Mouse (Mus musculus) myocyte (in vitro differentiated cells): ENCODE data around the gene Whrn. TPM values are rescaled to one million over a fixed set of nuclear protein-coding genes. Genes with fewer than 3 reads are reported as not detected.
A peak's percentile ranks its signal among the peaks of the same experiment; 100 is the strongest.

Source experiments
- H3K27me3 ChIP-seq: one replicate; pipeline ENCODE4 v1.6.1; 2011; ENCODE audit not compliant: control insufficient read depth, insufficient read depth, insufficient read length
- H3K36me3 ChIP-seq: one replicate; pipeline ENCODE4 v1.6.1; 2011; ENCODE audit not compliant: control insufficient read depth, insufficient read depth
- H3K4me2 ChIP-seq: one replicate; pipeline ENCODE4 v1.6.1; 2011; ENCODE audit warnings: low read depth, control low read depth
- H3K4me3 ChIP-seq: one replicate; pipeline ENCODE4 v1.5.1; 2011; ENCODE audit warnings: mild to moderate bottlenecking, control low read depth, moderate library complexity
- H3K79me2 ChIP-seq: one replicate; pipeline ENCODE4 v1.6.1; 2011; ENCODE audit not compliant: control insufficient read depth, insufficient read depth
- H3ac ChIP-seq: one replicate; pipeline ENCODE4 v1.6.1; 2011; ENCODE audit not compliant: control insufficient read depth, insufficient read length
- CEBPB ChIP-seq: IDR thresholded peaks from 2 replicates; pipeline ENCODE4 v1.6.1; 2011; ENCODE audit warnings: mild to moderate bottlenecking, moderate library complexity; ENCODE audit not compliant: poor library complexity, insufficient read depth, severe bottlenecking
- E2F4 ChIP-seq: IDR thresholded peaks from one replicate; pipeline ENCODE4 v1.6.1; 2011; ENCODE audit warnings: mild to moderate bottlenecking, control low read depth, moderate library complexity; ENCODE audit not compliant: insufficient read depth
- MAX ChIP-seq: IDR thresholded peaks from one replicate; pipeline ENCODE4 v1.6.1; 2011; ENCODE audit warnings: low read depth, mild to moderate bottlenecking, control low read depth
- MYOD1 ChIP-seq, 3 experiments: IDR thresholded peaks; one replicate each; pipeline ENCODE4 v1.6.1; 2011; ENCODE audit warnings: control low read depth in 2 of 3, low read depth in 2 of 3, mild to moderate bottlenecking in 2 of 3, moderate library complexity in 1 of 3; ENCODE audit not compliant: insufficient read length in 2 of 3, control insufficient read depth in 1 of 3
- MYOG ChIP-seq, 3 experiments: IDR thresholded peaks; one replicate each; pipeline ENCODE4 v1.6.1; 2011; ENCODE audit warnings: control low read depth in 2 of 3, low read depth in 2 of 3, mild to moderate bottlenecking in 2 of 3; ENCODE audit not compliant: insufficient read length in 2 of 3, control insufficient read depth in 1 of 3, insufficient read depth in 1 of 3
- POLR2A ChIP-seq: IDR thresholded peaks from one replicate; pipeline ENCODE4 v1.6.1; 2011; ENCODE audit warnings: low read depth, mild to moderate bottlenecking, control low read depth, moderate library complexity; ENCODE audit not compliant: insufficient read length
- POLR2AphosphoS2 ChIP-seq: IDR thresholded peaks from one replicate; pipeline ENCODE4 v1.6.1; 2011; ENCODE audit warnings: low read depth, control low read depth; ENCODE audit not compliant: insufficient read length
- REST ChIP-seq: IDR thresholded peaks from one replicate; pipeline ENCODE4 v1.6.1; 2011; ENCODE audit warnings: mild to moderate bottlenecking, control low read depth, moderate library complexity; ENCODE audit not compliant: insufficient read depth, insufficient read length
- SRF ChIP-seq: IDR thresholded peaks from one replicate; pipeline ENCODE4 v1.6.1; 2011; ENCODE audit warnings: low read depth; ENCODE audit not compliant: control insufficient read depth, insufficient read length
- TCF12 ChIP-seq: IDR thresholded peaks from one replicate; pipeline ENCODE4 v1.6.1; 2011; ENCODE audit warnings: mild to moderate bottlenecking, control low read depth; ENCODE audit not compliant: poor library complexity, insufficient read depth, severe bottlenecking
- TCF3 ChIP-seq: IDR thresholded peaks from one replicate; pipeline ENCODE4 v1.6.1; 2011; ENCODE audit warnings: low read depth, control low read depth; ENCODE audit not compliant: insufficient read length
- USF1 ChIP-seq: IDR thresholded peaks from one replicate; pipeline ENCODE4 v1.6.1; 2011; ENCODE audit warnings: low read depth, mild to moderate bottlenecking, control low read depth, moderate library complexity
- polyA plus RNA-seq: library from polyadenylated mRNA; unstranded; fragments of >200 nt; fragmentation: generic; extraction: Trizol; gene quantifications from one replicate; pipeline ENCODE4 v1.2.1, GENCODE M21; 2012; ENCODE audit warnings: missing spikeins

Whrn gene
- polyA plus RNA-seq, 1 experiment: 18.8 TPM

DNA sequence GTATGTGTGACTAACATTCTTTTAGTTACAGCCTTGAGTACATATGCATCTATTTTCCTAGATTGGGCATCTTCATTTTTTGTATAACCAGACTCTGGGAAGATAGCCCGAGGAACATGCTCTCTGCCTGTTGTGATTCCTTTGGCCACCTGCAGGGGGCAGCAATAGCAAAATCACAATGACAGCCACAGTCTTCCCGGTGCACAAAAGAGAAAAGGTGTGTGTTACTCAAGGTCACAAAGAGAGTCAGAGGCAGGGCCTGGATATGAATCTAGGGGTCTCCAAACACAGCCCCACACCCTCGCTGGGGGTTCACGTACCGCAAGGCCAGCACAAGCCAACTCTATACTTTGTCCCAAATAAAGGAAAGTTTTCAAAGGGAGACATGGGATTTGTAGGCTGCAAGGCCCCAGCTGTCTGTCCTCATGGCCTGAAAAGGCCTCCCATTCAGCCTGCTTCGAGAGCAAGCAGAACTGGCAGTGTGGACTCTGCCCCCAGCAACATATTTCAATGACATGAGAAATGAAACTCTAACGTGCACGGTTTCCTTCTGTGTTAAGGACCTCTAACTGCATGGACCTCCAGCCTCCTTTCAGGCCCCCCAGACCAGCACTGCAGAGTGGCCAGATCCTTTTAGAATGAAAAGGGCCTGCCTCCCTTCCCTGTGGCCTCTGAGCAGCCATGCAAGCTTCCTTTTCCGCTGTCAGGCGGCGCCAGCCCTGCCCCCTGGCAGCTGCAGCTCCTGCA, 15.5 kb downstream of the Whrn start:
- Histone ChIP-seq H3ac (no peak overlapping the region), H3K4me3 (no peak overlapping the region), H3K27me3 (no peaks in the 10 kb centered on the region), H3K4me2 (no peak overlapping the region), H3K79me2 (no peaks in the 10 kb centered on the region), H3K36me3 (no peaks in the 10 kb centered on the region)
- no peak for TF ChIP-seq POLR2A
- TF ChIP-seq TCF3: no peak
- no peak for TF ChIP-seq MYOD1 (IDR thresholded peaks at IDR 0.05; ENCODE audit: control insufficient read depth in 1 of 3, insufficient read length in 2 of 3, low read depth in 2 of 3)
- TF ChIP-seq TCF12: no peak
- no peak for TF ChIP-seq E2F4
- TF ChIP-seq USF1: no peak

DNA sequence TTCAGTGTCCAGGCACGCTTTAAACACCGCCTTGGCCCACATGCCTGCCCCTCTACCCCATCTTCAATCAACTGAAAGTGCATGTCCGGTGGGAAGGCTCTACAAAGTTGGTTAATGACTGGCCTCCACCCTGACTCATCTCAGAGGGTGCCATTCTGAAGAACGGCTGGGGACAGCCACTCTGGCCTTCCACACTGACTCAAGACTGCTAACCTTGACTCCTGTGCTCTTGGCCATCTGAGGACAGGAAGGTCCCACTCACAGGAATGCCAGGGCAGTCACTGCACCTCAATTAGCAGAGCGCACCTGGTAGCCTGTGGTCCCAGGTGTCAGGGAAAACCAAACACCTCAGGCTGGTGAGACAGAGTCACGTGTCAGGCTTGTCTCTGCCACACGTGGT, 17.8 kb downstream of the Whrn start:
- Histone ChIP-seq H3ac (no peak overlapping the region), H3K4me3 (no peak overlapping the region), H3K36me3 (no peaks in the 10 kb centered on the region), H3K79me2 (no peaks in the 10 kb centered on the region), H3K4me2 (no peak overlapping the region), H3K27me3 (no peaks in the 10 kb centered on the region)
- TF ChIP-seq REST: no peak
- no peak for TF ChIP-seq CEBPB
- TF ChIP-seq E2F4: no peak
- TF ChIP-seq USF1: no peak
- TF ChIP-seq TCF12: no peak
- TF ChIP-seq SRF: no peak
- TF ChIP-seq MAX: no peak
- TF ChIP-seq MYOG (IDR thresholded peaks at IDR 0.05; ENCODE audit: control insufficient read depth in 1 of 3, insufficient read depth in 1 of 3, insufficient read length in 2 of 3, low read depth in 2 of 3): no peak
- no peak for TF ChIP-seq MYOD1 (IDR thresholded peaks at IDR 0.05; ENCODE audit: control insufficient read depth in 1 of 3, insufficient read length in 2 of 3, low read depth in 2 of 3)
- TF ChIP-seq TCF3: no peak
- TF ChIP-seq POLR2AphosphoS2: no peak
- TF ChIP-seq POLR2A: no peak

DNA sequence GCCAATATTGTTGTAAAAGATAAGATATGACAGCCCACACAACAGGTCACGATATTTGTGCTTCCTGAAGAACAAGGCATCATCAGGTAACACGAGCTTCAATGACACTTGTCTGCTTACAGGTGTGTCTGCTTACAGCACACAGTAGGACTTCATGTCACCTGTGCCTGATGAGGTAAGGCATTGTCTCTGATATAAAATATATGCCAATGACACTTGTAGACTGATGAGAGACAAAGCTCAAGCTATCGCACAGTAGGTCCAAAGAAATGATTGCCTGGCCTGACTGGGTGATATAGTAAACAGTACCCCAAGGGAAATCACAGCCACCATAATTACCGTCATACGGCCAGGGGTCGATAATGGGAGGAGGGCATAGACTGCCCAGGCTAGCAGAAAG, 18.9 kb downstream of the Whrn start:
- Histone ChIP-seq H3K79me2 (no peaks in the 10 kb centered on the region), H3K4me2 (no peak overlapping the region), H3ac (no peak overlapping the region), H3K27me3 (no peaks in the 10 kb centered on the region), H3K4me3 (no peak overlapping the region), H3K36me3 (no peaks in the 10 kb centered on the region)
- TF ChIP-seq MYOD1 (IDR thresholded peaks at IDR 0.05; ENCODE audit: control insufficient read depth in 1 of 3, insufficient read length in 2 of 3, low read depth in 2 of 3) (no peak), CEBPB (no peak), TCF12 (no peak), POLR2A (no peak), SRF (no peak), POLR2AphosphoS2 (no peak), MYOG (IDR thresholded peaks at IDR 0.05; ENCODE audit: control insufficient read depth in 1 of 3, insufficient read depth in 1 of 3, insufficient read length in 2 of 3, low read depth in 2 of 3) (no peak), REST (no peak), MAX (no peak), TCF3 (no peak), E2F4 (no peak), USF1 (no peak)

DNA sequence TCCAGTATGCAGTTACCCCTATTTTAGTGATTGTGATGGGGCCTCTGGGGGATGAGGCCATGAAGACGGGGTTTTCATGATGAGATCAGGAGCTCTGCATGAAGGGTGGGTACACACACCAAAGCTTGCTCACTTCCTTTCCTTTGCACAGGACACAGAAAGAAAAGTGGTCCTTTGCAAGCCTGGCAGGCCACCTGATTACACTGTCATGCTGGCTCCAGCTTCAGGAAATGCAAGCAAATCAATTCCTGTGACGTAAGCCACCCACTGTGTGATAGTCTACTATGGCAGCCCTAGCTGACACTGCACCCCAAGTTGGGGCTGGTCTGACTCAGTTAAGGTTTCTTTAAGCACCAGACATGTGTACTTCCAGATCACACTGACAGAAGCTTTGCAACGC, 20.6 kb downstream of the Whrn start:
- H3K4me2 ChIP-seq: no peak overlapping the region
- H3K36me3 ChIP-seq: no peaks in the 10 kb centered on the region
- H3K27me3 ChIP-seq: no peaks in the 10 kb centered on the region
- H3ac ChIP-seq: no peak overlapping the region
- no peak overlapping the region for H3K4me3 ChIP-seq
- H3K79me2 ChIP-seq: no peaks in the 10 kb centered on the region
- TF ChIP-seq MYOD1 (IDR thresholded peaks at IDR 0.05; ENCODE audit: control insufficient read depth in 1 of 3, insufficient read length in 2 of 3, low read depth in 2 of 3) (no peak), CEBPB (no peak), SRF (no peak), POLR2A (no peak), MAX (no peak), TCF12 (no peak), TCF3 (no peak), MYOG (IDR thresholded peaks at IDR 0.05; ENCODE audit: control insufficient read depth in 1 of 3, insufficient read depth in 1 of 3, insufficient read length in 2 of 3, low read depth in 2 of 3) (no peak), REST (no peak), USF1 (no peak), E2F4 (no peak)

- Histone ChIP-seq H3K4me2 (no peak overlapping the region), H3K4me3 (no peak overlapping the region), H3K79me2 (no peaks in the 10 kb centered on the region), H3K27me3 (no peaks in the 10 kb centered on the region), H3K36me3 (no peaks in the 10 kb centered on the region), H3ac (no peak overlapping the region)
- no peak for TF ChIP-seq E2F4
- TF ChIP-seq TCF12: peak; percentile 11
Measured at GRCm38 (mm10) chr4:63474439-63474838, 21.4 kb downstream of the Whrn start.
